Mouse (Mus musculus): Measurements from ENCODE around the gene Xpnpep3. TPM values are rescaled to one million over a fixed set of nuclear protein-coding genes. Genes with fewer than 3 reads are reported as not detected.

Gene Xpnpep3
- 10 to 100 TPM; 11.1 to 11.5 TPM for total RNA-seq (2021)
- long read RNA-seq, full-length matches to known transcripts = 1 of 5 reads
- long read RNA-seq, partial matches to known transcripts = 1 of 5 reads
- long read RNA-seq, other reads (novel, unspliced or antisense) = 3 of 5 reads

GRCm38 (mm10) chr15:81399638-81400315 is at the start of gene Xpnpep3, which contains the start of gene St13:
Gene Xpnpep3 (plus strand): TSS chr15:81400138.
Gene St13 (minus strand): TSS chr15:81400077.
- DNase-seq (ENCODE audit: low spot score in 2 of 2) = peak; percentile 98 to 99

DNA sequence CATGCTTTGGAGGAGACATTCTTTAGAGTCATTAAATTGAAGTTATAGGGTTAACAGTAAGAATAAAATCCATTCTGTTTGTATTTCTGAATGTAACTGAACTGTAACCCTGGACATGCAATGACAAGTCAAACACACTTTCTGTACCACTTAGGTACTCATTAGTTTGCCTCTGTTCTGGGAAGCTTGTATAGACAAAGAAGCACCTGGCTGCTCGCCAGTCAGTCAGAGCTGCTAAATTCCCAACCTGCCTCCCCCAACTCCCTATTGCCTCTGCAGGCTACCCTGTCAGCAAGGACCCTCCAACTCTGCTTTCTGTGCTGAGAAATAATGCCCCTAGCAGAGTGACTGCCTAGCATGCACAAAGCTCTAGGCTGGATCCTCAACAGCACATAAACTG is 49.5 kb upstream of the Xpnpep3 start:
- DNase-seq (ENCODE audit: low spot score in 2 of 2) = no peak

GRCm38 (mm10) chr15:81352638-81353037 is 47.3 kb upstream of the Xpnpep3 start:
- DNase-seq (ENCODE audit: low spot score in 2 of 2) = no peak

GRCm38 (mm10) chr15:81355146-81355761 is 44.7 kb upstream of the Xpnpep3 start:
- DNase-seq (ENCODE audit: low spot score in 2 of 2) = no peak

DNA sequence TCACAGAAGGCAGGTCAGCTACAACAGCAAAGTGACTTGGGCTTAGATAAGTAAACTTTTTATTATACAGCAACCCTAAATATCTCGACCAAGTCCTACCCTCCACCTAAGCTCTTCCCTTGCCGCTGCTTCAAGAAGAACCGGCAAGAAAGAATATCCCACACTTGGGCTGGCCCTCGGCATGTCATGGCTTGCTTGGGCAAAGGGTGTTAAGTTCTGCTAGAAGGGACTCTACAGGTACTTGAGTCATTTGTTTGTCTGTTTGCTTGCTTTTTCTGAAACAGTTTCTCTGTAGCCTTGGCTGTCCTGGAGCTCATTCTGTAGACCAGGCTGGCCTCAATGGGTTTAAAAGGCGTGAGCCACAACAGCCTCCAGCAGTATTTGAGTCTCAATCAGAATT is 43.0 kb upstream of the Xpnpep3 start:
- DNase-seq (ENCODE audit: low spot score in 2 of 2) = no peak

DNA sequence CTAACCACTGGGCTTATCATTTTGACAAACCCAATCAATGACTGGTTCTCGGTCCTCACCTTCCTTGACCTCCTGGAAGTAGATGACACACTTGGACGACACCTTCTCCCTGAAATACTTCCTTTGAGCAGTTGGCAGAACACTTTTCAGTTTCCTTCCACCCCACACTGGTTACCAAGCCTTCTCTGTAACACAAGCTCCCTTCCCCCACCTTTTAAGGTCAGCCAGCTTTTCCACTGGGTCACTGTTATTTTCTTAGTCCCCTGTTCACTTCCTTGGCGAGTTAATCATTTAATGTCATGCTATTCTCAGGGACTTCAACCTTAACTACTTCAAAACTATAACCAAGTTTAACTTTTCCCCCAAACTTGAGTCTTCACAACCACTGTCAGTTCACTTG is 41.0 kb upstream of the Xpnpep3 start:
- DNase-seq (ENCODE audit: low spot score in 2 of 2) = no peak

- DNase-seq (ENCODE audit: low spot score in 2 of 2) = no peak
These were observed 40.5 kb upstream of the Xpnpep3 start for GRCm38 (mm10) chr15:81359421-81359820.

GRCm38 (mm10) chr15:81360345-81361021 is 39.5 kb upstream of the Xpnpep3 start, which contains the start of gene Slc25a17:
Gene Slc25a17 (minus strand): TSS chr15:81360812.
- peak; percentile 94 for DNase-seq (ENCODE audit: low spot score in 2 of 2)

GRCm38 (mm10) chr15:81361022-81361404 is 38.9 kb upstream of the Xpnpep3 start:
- no peak for DNase-seq (ENCODE audit: low spot score in 2 of 2)

DNA sequence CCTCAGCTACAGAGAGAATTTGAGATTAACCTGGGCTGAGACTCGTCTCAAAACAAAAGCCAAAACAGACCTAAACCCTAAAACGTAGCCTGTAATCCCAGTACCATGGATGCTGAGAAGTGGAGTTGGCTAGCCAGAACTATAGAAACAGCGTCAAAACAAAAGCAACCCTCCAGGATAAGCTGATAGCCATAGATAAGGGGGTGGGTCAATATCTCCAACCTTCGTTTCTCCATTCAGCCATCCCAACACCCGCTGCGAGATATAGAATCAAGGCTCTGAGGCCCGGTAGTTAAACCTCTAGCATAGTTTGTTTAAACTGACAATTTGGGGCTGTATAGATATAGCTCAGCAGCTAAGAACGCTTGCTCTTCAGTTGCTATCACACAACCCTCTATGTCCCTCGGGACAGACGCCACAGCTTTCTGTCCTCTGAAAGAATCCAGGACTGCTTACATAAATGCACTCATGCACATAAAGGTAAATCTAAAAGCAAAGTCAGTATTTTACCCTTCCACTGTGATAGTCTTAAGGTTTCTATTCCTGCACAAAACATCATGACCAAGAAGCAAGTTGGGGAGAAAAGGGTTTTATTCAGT is 38.4 kb upstream of the Xpnpep3 start:
- no peak for DNase-seq (ENCODE audit: low spot score in 2 of 2)

DNA sequence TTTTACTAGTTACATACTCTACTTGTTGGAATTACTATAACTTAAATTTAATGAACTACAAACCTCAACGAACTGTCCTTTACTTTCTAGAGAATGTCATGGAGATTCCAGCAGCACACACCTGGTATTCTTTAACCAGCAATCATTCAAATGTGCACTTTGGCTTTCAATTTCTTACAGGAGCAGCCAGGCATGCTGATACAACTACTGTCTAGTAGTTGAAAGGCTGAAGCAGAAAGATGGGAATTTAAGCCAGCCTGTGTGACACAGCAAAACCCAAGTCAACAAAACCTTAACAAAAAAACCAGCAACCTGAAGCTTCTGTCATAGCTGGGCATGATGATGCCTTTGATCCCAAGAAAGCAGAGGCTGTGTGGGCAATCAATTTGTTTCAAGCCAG is 37.4 kb upstream of the Xpnpep3 start:
- DNase-seq (ENCODE audit: low spot score in 2 of 2) = no peak

- DNase-seq (ENCODE audit: low spot score in 2 of 2) = no peak
These were observed 35.7 kb upstream of the Xpnpep3 start for GRCm38 (mm10) chr15:81364271-81364670.

DNA sequence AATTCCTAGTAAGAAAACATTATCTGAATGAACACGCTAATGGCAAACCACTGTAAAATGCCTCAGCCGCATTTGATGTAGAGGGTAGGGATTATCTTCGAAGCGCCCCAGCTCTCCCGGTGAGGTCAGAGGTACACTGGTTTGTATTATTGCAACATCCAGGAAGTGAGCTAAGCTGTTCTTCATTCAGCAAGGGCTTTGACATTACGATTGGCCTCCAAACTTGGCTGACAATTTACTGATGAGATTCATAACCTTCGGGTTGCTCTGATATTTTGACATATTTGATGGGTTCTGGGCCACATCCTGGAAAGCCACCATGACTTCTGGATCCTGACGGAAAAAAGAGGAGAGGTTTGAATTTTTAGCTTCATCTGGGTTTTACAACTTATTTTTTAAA is 34.7 kb upstream of the Xpnpep3 start:
- DNase-seq (ENCODE audit: low spot score in 2 of 2) = no peak

- no peak for DNase-seq (ENCODE audit: low spot score in 2 of 2)
These were observed 33.7 kb upstream of the Xpnpep3 start for GRCm38 (mm10) chr15:81366241-81366640.

DNA sequence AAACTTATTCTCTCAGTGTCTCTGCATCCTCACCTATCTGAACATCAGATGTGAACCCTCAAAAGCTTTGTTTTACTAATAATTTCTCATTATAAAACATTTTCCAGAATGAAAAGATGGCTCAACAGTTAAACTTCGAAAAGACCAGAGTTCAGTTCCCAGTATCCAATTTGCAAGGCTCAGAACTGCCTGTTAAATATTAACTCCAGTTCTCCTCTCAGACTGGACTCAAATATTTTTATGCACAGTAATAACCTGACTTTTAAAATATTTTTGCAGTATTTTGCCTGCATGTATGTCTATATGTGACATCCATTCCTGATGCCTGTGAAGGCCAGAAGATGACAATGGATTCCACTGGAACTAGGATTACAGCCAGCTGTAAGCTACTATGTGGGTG is 31.3 kb upstream of the Xpnpep3 start:
- DNase-seq (ENCODE audit: low spot score in 2 of 2) = no peak

GRCm38 (mm10) chr15:81370356-81370755 is 29.6 kb upstream of the Xpnpep3 start:
- no peak for DNase-seq (ENCODE audit: low spot score in 2 of 2)

- DNase-seq (ENCODE audit: low spot score in 2 of 2) = no peak
These were observed 25.3 kb upstream of the Xpnpep3 start for GRCm38 (mm10) chr15:81374621-81375020.

DNA sequence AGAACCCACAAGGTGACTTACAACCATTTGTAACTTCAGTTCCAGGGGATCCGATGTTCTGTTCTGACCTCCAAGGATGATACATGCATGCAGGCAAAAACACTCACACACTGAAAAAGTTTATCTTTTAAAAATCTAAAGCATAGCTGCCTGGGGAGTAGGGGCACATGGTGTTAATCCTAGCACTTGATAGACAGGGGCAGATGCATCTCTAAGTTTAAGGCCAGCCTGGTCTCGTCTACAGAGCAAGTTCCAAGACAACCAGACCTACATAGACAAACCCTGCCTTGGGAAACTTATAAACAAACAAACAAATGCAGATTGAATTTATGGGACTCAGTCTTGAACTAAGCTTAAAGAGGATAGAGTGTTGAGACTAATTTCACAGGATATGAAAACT is 21.1 kb upstream of the Xpnpep3 start:
- no peak for DNase-seq (ENCODE audit: low spot score in 2 of 2)

- DNase-seq (ENCODE audit: low spot score in 2 of 2) = no peak
These were observed 13.6 kb upstream of the Xpnpep3 start for GRCm38 (mm10) chr15:81386327-81386726.

DNA sequence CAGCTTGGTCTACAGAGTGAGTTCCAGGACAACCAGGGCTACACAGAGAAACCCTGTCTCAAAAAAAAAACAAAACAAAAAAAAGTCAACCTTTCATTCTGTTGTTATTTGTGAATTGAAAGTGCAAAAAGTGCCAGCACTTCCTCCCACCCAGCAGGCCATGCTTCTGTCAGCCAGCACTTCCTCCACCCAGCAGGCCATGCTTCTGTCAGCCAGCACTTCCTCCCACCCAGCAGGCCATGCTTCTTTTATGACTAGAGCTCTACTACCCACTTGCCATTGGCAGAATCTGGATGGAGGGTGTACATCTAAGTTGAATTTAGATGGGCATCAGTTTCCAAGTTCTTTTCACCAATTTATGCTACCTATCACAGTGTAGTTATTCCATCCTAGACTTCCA is 6.9 kb upstream of the Xpnpep3 start:
- peak; percentile 16 to 30 for DNase-seq (ENCODE audit: low spot score in 2 of 2)

GRCm38 (mm10) chr15:81394211-81394915 is 5.6 kb upstream of the Xpnpep3 start:
- no peak for DNase-seq (ENCODE audit: low spot score in 2 of 2)
